Mouse (Mus musculus) spleen, postnatal 36 days (tissue): Measurements from ENCODE around the gene Poll.
A peak's percentile ranks its signal among the peaks of the same experiment; 100 is the strongest.
"Not testable (repeated sequence)": the region's sequence is repeated elsewhere in the genome, so short reads cannot be mapped to it uniquely, and the experiment has no call there.

Experiments used
- DNase-seq, 2 experiments: peaks; one replicate each; pipeline ENCODE4 v3.0.0; 2022; ENCODE audit warnings: low spot score in 2 of 2, mixed read lengths in 1 of 2

Poll gene

DNA sequence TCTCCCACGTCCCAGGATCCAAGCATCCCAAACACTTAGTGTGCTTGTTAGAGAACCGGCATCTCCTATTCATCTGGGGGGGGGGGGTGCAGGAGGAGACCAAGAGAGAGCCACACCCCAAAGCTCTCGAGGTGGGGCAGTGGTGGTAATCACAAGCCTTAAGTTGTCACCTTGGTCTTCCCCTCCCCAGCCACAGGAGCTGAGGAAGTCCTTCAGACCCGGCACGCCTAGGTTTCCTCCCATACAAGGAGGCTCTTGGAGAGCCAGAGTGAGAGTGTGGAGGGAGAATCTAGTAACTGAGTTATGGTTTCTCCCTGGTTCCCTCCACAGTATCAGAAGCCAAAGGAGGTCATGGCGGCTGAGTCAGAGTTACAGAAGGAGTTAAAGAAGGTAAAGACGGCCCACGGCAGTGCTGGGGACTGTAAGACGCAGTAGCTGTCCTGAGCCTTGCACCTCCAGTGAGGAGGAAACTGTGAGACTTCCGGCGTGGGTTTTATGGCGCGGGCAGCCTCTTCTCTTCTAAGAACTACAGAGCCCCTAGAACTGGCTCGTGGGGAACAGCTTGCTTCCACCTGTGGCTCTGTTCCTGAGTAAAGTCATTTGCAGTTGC lies 16.9 kb upstream of the Poll start:
- DNase-seq, result peak in 1 of 2 experiments; percentile 28

DNA sequence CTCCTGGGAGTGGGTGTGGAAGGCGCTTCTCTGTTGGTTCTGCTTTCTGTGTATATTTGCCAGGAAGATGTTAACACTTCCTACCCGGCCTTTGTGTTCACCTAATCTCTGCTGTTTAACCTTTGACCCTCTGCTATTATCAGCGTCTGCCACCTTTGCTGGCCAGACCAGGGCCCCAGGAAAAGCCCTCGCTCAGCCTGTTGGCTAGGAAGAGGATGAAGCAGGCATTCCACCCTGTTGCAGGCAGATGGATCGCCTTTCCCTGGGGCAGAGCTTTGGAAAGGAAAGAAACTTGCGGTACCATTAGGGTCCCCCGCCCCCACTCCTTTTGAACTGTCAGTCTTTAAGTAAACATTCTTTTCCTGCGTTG lies 15.3 kb upstream of the Poll start:
- peak in 1 of 2 experiments; percentile 44 for DNase-seq

DNA sequence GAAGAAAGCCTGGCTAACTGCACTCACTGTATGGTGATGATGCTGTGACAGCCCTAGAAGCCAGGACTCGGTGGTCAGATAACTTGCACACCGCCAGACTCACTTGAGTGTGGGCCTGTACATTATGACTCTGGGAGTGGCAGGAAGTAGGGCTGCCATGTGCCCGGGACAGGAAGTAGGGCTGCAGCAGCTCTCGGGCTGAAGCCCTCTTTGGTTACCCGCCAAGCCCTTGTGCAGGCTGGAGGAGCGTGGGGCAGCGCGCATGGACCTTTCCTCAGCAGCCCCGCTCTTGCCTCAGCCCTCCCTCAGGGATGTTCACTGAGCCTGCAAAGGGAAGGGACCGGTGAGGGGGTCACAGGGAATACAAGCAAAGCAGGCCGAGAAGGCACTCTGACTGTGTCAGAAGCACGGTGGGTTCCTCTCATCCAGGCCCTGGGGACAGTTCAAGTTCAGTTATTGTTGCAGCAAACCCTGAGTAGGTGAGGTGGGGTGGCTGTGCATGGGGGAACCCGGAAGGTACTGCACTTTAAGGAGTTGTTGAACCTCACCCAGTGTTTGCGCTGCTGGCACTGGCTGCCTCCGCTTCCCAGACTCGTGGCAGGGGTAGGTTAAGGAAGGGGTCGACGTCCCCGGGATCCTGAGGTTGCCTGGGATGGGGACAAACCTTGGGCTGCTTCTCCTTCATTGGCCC lies 14.8 kb upstream of the Poll start:
- peak; percentile 65 to 67 for DNase-seq

DNA sequence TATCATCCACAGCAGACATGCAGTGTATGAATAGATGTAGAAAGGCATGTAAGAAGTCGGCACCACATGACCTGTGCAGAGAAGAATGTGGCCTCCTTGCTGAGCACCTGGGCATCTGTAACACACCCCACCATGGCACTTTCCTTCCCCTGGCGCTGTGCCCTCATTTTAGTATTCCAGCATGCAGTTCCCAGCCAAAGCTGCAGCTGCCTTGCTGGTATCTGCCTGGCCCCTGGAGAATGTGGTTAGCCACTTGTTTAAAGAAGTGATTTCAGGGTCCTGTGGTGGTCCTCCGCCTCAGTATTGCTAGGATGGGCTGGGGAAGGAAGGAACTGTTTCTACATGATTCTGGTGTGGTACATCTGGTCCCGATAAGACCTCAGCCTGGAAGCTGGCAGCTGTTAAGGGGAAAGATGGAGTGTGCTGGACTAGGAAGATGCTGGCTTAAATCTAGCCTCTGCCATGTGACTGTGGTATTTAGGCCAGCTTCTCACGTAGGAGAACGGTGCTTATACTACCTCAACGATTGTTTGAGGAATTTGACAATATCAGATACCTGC lies 14.1 kb upstream of the Poll start:
- no peak for DNase-seq

DNA sequence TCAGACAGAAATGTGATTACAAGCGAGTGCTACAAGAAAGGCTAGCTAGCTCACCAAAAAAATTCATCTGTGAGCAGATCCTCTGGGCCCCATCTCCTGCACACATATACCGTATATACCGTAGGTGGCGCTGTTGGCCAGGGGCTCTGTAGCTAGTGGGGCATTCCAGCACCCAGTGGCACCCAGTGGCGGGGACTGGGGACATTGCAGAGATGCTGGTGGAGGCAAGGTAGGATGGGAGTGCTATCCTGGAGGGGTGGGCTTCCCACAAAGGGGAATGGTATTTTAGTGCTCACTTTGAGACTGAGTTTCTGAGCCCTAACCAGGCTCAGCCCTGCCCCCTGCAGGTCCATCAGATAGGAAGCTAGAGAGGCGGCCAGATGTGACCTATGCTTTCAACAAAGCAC lies 13.5 kb upstream of the Poll start:
- DNase-seq, result peak; percentile 69 to 77

DNA sequence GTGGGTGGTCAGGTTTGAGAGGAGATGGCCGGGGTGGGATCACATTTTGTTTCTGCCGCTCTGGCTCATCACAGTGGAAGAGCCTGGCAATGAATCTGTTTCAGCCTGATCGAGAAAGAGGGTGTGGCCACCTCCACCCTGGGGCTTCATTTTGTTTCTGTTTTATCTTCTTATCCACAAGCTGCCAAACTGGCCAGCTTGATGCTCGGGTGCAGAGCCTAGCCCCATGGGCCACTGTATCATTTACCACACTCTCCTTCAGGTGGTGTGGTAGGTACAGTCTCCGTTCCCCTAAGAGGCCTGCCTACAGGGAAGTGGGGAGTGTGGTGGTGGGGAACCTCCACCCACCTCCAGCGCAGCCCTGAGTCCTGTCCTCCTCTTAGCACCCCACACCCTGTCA lies 12.7 kb upstream of the Poll start:
- DNase-seq, result no peak

DNA sequence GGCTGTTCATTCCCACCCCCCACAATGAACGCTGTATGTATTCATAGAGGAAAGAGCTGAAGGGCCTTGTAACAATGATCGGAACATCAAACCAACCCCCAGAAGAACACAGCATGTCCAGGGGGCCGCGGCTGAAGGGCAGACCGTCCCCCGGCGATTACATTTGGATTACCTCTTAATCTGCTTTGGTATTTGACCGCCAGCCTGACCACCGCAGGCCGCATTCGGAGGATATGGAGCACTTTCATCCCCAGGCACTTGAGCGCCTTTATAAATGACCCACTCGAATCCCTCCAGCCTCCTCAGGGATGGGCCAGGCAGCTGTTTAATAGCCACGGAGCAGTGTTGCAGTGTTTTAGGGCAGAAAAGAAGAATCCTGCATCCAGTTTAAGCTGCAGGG lies 7.0 kb upstream of the Poll start:
- DNase-seq, result no peak

DNA sequence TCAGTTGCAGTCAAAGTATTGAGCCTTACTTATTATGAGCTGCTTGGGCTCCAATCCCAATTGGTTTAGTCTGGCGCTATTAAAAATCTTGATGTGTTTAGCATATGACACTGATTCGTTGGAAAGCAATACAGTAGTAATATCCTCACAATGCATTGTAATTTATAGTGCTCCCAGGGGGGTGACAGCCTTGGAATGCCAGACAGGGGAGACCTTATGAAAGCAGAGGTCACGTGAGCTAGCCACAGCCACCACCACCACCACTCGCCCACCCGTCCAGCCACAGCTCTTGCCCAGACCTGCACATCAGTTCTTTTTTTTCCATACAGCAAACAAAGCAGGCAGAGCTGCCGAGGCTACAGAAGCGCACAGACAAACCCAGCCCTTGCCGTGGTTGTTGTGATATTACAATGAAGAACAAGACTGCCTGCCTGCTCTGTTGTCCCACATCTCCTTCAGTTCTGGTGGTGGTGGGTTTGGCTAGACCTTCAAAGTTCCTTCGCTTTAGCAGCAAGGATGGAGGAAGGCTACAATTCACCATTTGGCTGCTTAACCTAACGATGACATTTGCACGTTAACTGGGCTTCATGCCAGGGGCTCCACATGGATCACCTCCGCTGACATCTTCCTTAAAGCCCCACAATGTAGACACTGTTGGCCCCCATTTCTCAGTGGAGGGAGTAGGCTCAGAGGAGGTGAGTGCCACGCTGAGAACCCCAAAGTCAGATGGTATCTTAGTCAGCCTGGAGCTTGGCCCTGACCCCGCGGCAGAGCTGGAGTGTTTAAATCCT lies 5.8 kb upstream of the Poll start:
- DNase-seq, result no peak

DNA sequence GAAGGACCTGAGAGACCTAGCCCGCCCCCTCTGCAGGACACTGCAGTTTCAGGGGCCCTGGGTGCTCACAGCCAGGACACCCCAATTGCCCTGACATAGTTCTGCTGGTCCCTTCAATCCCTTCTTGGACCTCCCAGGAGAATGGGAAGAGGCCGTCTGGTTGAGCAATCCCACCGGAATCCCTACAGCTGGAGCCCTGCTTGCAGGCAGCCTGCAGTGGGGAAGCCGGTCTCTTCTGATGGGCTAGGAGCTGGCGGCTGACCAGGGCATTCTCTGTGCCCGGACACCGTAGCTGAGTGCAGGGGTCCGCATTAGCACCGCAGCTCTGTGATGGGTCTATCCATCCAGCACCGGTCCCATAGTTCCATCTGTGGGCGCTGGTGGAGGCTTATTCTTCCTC lies 6.2 kb downstream of the Poll start:
- no peak for DNase-seq

DNA sequence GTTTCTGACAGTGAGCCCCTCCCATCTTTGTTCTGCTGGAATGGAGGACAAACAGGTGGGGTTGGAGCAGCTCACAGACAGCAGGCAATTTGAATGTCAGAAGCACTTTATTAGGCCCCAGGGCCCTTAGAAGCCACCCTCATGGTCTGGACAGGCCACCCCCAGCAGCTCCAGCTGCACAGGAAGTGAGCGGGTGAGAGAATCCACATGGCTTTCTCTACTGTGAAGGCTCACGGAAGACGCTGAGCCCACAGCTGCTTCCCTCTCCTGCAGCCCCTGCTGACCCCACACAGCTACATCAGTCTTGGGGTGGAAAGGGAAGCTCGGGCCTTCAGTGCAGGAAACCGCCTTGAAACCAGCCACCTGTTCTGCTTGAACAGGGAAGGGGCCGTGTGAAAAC lies 8.1 kb downstream of the Poll start:
- DNase-seq, result no peak

DNA sequence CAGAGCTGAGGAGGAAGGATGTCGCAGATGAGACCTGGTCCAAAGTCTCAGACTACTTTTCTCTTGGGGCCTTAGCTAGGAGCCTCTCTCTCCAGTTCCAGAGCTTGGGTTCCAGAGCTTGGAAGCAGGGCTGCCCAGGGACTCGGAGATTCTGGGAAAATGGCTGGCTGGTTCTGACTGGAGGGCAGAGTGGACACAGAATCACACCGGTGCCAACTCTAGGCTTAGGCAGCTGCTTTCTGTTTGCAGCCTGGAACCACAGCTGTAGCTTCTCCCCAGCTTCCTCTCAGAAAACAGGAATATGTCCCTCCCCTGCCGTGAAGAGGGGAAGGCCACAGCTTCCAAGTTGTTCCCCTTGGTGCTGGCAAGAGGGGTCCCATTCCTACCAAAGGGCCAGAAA lies 10.4 kb downstream of the Poll start:
- DNase-seq, result no peak

DNA sequence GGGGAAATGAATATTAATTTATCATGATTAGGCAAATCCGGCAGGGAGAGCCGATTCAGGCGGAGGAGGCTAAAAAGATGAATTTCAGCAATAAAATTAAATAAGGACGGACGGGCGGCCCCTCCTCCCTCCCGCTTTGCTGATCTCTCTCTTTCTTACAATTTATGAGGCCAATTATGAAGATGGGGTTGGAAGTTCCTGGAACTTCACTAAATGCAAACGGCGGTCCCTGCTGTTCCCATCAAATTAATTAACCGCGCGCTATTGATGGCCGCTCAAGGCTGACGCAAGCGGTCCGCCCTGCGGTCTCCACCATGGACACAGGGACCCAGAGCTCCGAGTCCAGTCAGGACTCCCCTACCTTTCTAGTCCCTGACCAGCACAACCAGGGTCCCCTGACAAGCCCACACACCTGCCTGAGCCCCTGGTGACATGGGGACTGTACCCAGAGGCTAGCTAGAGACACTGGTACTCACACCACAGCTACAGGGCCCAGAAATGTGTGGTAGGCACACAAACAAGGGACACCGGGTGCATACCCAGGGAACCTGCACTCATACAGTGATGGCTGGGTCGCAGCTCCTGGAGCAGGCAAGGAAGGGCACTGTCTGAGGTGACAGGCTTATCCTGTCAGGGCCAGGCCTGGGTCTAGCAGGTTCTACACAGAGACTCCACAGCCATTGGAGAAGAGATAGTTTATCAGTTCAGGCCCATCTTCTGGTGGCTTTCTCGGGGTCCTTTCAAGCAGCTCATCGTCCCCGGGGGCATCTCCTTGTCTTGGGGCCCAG lies 11.0 kb downstream of the Poll start:
- DNase-seq, result no peak

DNA sequence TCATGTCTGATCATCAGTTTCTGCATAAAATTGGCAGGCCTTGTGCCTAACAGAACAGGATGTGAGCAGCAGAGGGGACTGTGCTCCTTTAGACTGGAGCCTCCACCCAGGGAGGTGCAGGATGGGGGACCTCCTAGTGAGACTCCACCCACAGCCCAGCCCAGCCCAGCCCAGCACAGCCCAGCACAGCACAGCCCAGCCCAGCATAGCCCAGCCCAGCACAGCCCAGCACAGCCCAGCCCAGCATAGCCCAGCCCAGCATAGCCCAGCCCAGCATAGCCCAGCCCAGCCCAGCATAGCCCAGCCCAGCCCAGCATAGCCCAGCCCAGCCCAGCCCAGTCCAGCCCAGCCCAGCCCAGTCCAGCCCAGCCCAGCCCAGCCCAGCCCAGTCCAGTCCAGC lies 12.1 kb downstream of the Poll start:
- DNase-seq, result not testable (repeated sequence)

DNA sequence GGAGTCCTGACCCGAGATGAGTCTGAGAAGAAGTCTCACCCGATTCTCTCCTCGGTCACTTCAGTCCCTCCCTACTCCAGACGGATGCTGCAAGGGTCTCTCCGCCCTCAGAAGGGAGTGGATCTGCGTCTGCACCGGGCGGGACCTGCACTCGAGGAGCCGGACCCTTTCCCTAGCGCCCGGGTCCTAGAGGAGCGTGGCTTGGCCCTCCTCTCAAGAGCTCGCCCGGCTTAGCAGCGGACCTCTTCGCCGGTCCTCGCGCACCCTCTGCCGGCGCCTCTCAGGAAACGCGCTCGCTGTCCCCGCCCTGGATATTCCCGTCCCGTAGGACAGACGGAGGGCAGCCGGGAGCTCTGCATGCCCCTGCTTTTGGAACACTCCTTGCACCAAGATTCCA lies 15.4 kb downstream of the Poll start:
- peak; percentile 67 to 69 for DNase-seq

DNA sequence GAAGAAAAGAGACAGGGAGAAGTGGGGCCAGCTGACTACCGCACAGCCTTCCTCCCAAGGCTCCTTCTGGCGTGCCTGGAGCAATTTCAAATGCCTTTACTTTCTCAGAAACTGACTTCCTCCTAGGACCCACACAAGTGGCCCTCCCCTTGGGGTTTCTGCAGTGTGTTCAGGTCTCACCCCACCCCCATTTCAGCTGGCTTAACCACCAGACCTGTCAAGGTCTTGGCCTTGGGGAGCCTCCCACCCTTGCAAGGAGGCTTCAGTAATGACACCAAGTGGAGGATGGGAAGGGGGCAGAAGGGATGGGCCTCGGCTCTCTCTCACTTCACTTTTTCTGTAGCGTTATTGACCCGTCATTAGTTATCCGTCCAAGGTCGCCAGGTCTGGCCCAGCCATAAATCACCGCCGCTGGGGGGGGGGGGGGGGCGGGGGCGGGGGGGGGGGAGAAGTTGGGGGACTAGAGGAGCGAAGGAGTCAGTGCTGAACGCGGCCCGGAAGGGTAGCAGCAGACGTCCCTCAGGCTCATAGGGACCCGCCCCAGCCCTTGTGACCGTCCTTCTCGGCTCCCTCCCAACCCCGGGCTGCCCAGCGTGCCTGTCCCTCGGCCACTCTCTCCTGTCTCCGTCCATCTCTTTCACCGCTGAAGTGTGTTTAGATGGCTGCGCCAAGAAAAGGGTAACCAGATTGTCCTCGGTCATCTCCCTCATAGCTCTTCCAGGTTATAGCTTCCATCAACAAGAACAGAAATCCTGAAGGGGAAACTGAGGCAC lies 16.0 kb downstream of the Poll start:
- DNase-seq, result peak; percentile 31 to 39

DNA sequence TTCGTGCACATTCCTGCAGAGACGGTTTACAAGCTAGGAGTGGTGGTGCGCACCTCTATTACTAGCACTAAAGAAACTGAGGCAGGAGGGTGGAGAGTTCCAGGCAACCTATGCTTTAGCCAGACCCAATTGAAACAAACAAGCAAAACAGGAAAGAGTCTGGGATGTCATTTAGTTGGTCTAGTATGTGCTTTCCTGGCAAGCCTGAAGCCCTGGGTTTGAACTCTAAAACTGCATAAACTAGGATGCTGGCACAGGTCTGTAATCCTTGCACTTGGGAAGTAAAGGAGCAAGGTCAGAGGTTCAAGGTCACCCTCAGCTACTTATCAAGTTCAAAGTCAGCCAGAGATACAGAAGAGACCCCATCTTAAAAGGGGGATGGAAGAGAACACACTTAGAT lies 18.3 kb downstream of the Poll start:
- DNase-seq, result no peak

DNA sequence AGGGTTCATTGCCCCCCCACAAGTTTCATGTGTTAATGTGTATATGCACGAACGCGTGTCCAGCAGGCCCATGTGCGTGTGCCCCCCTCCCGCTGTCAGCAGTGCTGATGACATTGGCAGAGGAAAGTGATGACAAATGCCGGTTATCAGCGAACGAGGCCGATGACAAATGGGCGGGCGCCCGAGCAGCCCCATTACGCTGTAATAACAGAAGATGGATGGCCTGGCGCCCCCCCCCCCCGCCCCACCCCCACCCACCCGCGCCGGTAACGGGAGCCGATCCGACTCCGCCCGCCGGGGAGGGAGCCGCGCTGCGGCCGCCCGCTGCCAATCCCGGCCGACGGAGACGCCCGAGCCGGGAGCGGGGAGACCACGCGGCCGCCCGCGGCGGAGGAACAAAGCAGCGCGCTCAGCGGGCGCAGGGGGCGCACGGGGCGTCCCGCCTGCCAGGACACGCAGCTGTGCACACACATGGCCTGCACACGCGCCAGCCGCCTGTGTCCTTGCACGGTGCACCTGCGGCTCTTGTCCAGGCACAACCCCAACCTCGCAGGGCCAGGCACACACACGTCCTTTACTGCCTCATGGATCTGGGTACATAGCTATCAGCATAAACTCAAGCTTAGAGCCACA lies 18.8 kb downstream of the Poll start:
- DNase-seq, result peak; percentile 25 to 39

DNA sequence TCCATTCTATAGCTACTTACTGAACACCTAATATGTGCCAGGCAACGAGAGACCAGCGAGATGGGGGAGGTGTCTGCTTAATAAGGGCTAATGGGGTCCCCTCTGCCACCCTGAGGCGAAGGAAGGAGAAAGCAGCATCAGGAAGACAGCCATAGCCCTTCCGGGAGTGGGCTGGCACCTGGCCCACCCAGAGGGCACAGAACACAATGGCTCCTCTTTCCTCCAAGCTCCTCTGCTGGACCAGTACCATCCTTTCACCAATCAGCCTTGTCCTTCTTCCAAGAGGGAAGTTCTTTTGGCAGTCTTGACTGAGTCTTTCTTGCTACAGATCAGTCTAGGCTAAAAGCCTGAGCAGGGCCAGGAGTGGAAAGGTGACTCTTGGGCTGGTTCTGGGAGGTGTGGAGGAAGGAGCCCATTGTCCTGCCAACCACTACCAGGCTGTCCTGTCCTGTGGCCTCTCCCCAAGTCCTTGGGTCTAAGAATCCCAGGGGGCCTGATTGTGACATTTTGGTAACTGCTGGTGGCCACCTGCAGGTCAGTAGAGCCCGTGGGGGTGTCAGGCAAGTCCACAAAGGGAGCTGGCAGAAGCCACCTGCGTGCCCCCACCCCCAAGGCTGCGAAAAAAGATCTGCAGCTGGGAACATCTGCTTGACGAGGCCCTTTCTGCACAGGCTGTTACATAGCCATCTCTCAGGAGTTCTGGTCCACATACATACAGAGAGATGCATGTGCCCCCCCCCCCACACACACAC lies 19.5 kb downstream of the Poll start:
- DNase-seq, result no peak

DNA sequence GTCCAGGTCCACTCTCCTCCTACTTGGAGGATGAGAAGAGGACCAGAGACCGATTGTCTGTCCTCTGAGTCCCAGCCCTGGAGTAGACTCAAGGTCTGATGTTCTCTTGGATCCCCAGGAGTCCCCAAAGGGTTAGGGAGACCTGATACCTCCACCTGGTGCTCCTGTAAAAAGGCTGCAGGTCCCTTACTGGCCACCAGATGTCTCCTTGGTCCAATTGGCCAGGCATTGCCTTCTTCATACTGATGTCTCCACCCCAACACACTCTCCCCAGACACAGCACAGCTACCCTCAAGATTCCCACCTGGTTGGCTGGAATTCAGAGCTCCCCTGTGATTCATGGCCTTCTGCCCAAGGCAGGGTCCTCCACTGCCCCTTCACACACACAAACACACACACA lies 22.8 kb downstream of the Poll start:
- DNase-seq, result peak; percentile 54 to 60

DNA sequence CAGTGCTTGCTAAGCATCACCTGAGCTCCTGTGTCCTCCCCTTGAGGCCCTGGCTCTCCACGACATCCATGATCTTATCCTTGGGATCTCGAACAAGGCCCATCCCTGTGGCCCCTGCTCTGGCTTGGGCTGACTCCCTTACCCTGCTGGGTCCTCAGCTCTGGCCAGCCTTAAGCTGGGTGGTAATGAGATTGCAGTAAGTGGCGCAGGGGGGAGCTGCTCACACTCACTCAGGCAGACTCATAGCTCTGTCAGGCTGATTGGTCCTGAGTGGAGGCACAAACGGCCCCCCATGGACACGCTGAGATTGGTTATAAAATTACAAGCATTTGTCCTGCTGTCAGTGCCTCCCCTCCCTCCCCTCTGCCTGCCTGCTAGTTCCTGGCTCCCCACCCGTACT lies 24.4 kb downstream of the Poll start:
- DNase-seq, result no peak
